Mouse (Mus musculus) left cerebral cortex, postnatal 36 days (tissue): ENCODE results near the gene 4930444G20Rik. TPM values are rescaled to one million over a fixed set of nuclear protein-coding genes. Genes with fewer than 3 reads are reported as not detected.
A peak's percentile ranks its signal among the peaks of the same experiment; 100 is the strongest.
"Not testable (repeated sequence)": the region's sequence is repeated elsewhere in the genome, so short reads cannot be mapped to it uniquely, and the experiment has no call there.

Experiments
- DNase-seq, 2 experiments: peaks; one replicate each; pipeline ENCODE4 v3.0.0; 2021 to 2022; ENCODE audit warnings: low spot score in 2 of 2, mixed read lengths in 1 of 2
- intact Hi-C: fragments of 180-260 bp; cut with DNase I; formaldehyde crosslinking; loops from one replicate; pipeline ENCODE4 v1.15.1; 2025
- total RNA-seq, 2 experiments: library from RNA; stranded (reverse); gene quantifications; 2 replicates each; pipeline ENCODE4 v1.2.3; 2021

4930444G20Rik gene
- total RNA-seq = not detected

DNA sequence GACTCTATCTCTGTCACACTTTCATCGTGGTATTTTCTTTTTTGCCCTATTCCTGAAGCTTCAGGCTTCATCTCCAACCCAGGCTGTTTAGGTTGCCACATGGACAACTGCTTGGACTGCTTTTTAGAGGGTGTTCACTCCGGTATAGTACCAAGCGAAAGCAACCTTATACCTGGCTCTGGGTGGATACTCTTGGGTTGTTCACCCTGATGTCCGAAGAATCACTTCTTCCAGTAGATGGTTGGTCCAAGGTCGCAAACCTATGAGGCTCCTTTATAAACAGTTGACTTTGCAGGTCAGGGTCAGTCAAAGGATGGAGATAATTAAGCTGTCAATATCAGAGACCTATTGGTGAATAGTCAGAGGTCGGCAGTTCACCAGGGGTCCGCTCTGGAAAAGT is at the start of gene 4930444G20Rik:
Gene 4930444G20Rik (minus strand): TSS at position 101 of the 400 bp plus-strand sequence.
- intact Hi-C loops = not testable (repeated sequence)

DNA sequence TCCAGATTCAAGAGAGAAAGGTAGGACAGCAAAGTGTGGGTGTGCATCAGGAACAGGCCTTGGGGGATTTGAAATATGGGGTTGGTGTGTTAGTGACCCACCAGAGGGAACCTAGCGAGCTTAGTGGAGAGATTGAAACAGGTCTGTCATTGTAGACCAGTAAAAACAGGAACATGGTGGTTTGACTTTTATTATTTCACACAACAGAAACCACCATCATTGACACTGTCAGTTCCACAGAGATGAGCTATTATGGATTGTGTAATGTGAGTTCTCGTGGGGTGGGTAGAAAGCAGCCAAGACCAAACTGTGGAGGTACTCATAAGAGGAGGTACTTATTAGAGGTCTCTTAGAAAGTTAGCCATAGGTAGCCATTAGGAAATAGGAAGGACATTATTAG is 6.7 kb upstream of the 4930444G20Rik start:
- intact Hi-C loops = no loop called here
- DNase-seq = no peak

More for the DNA sequence above, at the start of gene 4930444G20Rik:
- DNase-seq = not testable (repeated sequence)

DNA sequence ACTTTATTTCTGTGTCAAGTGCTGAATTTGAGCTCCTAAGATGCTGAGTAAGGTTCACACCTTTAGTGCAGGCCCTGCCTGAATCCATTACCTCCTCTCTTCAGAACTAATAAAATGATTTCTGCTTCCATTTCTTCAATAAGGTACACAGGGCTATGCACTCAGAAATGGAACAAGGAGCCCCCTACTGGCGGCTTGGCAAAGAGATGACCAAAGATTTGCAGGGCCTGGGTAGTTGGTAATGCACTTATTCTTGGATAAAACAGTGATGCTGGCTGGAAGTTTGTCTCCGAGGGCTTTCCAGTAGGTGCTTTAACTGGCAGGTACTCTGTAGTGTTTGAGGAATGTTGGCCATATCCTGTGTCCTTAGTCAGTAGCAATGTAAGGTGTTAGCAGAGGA is 4.9 kb upstream of the 4930444G20Rik start:
- no peak for DNase-seq
- intact Hi-C loops = no loop called here

DNA sequence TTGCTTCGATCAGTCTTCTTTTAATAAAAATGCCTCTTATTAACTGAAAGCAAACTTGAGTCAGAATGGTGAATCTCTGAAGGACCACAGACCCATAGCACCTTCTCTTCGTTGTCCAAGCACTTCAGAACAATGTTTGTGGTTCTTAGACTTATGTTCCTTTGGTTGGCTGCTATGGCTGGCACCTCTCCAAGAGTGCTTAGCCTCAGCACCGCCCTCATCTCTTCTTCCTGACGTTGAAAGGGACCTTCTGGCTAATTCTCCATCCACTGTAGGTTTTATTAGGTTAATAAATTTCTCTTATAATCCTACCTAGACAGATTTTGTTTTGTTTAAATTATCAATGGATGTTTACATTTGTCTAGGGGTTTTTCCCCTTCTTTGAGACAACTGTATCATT is 2.7 kb upstream of the 4930444G20Rik start:
- intact Hi-C loops = no loop called here
- DNase-seq = no peak

DNA sequence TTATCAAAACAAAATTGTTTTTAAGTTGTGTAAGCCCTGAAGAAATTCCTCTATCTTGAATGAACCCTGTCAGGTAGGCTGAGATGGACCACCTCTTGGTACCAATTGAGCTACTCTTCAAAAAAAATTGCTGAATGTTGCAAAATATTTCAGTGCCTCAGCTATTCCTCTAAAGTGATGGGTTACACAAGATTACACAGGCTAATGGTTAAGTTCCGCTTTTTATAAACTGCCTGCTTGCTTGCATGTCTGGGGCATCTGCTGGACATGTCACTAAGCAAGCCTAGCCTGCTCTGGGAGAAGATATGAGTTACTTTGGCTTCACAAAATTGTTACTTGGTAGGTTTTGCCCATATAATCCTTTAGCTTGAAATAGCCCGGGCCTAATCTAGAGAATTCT is 2.3 kb upstream of the 4930444G20Rik start:
- intact Hi-C loops = no loop called here
- DNase-seq = no peak

DNA sequence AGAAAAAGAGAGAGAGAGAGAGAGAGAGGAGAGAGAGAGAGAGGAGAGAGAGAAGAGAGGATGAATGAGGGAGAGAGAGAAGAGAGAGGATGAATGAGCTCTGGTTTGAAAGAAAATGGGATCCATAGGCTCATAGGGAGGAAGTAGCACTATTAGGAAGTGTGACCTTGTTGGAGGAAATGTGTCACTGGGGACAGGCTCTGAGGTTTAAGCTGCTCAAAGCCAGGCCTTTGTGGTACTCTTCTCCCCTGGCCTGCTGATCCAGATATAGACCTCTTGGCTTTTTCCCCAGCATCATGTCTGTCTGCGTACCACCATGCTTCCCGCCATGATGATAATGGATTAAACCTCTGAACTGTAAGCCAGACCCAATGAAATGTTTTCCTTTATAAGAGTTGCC is 8.5 kb downstream of the 4930444G20Rik start:
- intact Hi-C loops = no loop called here
- no peak for DNase-seq

DNA sequence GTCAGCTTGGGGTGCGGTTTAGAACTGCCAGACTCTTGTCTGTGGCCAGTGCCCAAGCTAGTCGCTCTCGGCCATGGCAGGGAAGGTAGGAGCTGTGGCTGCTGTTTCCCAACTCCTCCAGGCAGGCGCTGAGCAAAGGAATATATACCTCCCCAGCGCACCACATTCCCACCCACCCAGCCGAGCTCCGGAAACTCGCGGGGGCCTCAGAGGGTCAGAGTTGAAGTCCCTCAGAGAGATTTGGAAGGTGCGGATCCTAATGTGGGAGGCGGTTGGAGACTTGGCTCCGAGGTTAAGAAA is 8.9 kb downstream of the 4930444G20Rik start:
- no peak for DNase-seq
- intact Hi-C loops = no loop called here

DNA sequence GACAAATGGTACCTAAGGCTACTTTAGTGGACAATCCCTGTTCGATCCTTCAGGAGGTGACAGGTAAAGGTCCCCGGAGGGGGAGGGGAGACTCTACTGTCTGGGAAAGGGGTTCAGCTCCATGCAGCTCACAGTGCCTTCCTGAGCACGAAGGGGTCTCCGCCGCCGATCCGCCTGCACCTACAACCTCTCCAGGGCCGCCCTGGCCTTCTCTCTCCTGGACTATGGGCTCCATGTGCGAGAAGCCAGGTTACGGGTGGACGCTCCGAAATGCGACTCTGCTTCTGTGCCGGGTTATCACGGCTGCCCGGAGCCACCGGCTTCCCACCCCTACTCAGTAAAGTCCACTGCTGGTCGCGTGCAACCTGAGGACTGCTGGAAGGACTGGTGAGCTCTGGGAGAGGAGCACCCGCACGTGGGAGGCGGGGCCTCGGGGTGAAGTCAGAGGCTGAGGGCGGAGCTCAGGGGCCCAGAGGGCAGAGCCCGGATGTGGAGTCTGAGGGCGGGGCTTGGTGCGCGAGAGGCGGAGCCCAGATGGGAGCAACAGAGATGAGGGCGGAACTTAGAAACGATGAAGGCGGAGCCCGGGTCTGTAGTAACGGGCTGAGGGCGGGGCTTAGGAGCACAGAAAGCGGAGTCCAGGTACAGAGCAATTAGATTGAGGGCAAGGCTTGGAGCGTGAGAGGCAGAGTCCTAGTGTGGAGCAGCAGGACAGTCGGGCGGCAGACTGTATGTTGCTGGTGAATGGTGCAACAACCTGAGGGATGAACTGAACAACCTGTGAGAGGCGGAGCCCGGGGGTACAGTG is 9.5 kb downstream of the 4930444G20Rik start:
- DNase-seq = peak; percentile 86 to 88
- intact Hi-C loops = no loop called here

DNA sequence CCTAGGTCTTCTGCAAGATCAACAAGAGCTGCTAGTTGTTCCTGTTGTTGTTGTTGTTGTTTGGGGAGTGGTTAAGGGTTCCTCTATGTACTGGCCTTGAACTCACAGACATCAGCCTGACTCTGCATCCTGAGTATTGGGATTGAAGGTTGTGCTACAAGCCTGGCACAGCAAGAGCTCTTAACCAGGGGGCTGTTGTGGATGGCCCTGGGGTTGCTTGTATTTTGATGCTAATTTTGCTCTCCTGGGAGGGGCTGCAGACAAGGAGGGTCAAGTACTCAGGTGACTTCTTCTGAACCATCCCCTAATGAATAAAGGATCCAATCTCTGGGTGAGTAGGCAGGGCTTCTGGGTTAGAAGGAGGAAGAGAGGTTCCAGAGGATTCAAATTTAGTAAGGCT is 12.6 kb downstream of the 4930444G20Rik start:
- intact Hi-C loops = no loop called here
- DNase-seq = no peak

DNA sequence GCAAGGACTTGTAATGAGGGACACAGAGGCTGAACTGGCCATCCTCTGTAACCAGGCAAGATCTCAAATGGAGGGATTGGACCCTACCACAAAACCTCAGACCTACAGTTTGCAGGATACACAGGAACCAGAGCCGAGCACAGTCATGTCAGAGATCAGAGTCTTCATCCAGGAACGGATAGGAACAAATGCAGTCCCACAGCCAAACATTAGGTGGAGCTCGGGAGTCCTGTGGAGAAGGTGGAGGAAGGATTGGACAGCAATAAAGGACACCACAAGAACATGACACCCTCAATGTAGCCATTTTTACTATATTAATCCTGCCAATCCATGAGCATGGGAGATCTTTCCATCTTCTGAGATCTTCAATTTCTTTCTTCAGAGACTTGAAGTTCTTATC is 31.6 kb downstream of the 4930444G20Rik start:
- peak; percentile 35 to 39 for DNase-seq
- intact Hi-C loops = loop anchor here (10.0 kb wide), 1 partner anchor 169 kb away; no protein-coding TSS in a partner anchor

DNA sequence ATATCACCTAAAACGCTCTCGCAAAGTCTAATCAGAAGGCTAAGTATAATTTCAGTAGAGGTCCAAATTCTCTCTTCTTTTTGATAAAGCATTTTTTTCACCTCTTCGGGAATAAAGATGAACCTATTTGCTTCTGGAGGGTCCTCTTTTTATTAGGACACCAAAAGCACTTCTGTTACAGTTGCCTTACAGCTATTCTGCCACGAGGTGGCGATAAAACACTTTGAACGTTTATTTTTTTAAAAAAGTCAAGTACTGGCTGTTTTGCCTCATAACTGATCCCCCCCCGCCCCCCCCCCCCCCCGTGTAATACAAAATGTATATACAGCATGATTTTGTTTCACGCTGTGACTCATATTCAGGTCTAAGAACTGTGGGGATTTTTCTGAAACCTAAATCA is 33.6 kb downstream of the 4930444G20Rik start:
- intact Hi-C loops = loop anchor here (2.0 to 10.0 kb wide), 3 partner anchors 128 to 446 kb away; no protein-coding TSS in a partner anchor
- no peak for DNase-seq

DNA sequence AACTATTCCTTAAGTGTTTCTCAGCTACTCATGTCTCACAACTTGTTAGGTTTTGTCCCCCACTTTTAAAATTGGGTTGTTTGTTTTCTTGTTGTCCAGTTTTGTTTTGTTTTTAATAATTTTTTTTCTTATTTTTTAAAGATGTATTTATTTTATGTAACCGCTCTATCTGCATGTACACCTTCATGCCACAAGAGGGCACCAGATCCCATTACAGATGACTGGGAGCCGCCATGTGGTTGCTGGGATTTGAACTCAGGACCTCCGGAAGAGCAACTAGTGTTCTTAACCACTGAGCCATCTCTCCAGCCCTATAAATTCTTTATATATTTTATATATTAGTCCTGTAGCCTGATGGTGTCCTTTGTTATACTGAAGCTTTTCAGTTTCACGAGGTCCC is 49.3 kb downstream of the 4930444G20Rik start:
- no peak for DNase-seq
- intact Hi-C loops = no loop called here

DNA sequence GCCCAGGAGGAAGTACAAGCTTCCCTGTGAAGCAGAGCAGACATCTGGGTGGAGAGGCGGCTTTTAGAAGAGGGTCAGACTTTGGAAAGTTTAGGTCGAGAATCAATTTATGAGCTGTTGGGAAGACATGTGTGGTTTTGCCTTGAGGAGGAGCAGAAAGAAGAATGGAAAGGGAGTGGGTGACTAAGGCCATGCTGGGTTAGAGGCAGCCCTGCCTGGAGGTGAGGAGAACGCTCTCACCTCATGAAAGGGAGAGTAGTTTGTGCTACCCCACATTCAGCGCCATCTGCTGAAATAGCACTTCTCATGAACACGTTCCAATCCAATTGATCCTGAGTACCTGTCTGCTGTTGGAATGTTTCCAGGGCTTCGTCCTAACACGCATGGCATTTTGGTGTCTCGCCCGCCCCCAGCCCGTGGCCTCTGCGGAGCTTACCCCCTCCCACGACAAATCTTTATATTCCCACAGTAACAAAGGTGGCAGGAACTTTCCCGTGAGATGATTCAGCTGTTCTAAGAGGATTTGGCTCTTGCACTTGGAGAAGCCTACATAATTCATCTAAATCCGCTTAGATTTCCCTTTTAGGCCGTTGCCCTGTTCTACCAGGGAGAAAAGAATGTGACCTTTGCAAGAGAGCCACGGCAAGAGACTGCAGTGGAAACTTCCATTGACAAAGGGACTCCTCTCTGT is 50.3 kb downstream of the 4930444G20Rik start:
- intact Hi-C loops = no loop called here
- DNase-seq = no peak

Other genes with a start within 250 kb of the 4930444G20Rik start
- gene Sgk1, start 185.9 kb downstream of the 4930444G20Rik start, total RNA-seq = 100 to 1,000 TPM in 1 of 2 experiments, 10 to 100 TPM in 1; 71.3 to 111 TPM
- gene E030030I06Rik, start 81.2 kb upstream of the 4930444G20Rik start, total RNA-seq = 1 to 10 TPM in 1 of 2 experiments, under 1 TPM in 1; 0.86 to 2.5 TPM
- gene Raet1e, start 90.5 kb upstream of the 4930444G20Rik start, total RNA-seq = not detected
- gene H60b, start 90.5 kb upstream of the 4930444G20Rik start, total RNA-seq = under 1 TPM; 0.50 to 0.69 TPM